Mouse (Mus musculus): Measurements from ENCODE around the gene Lpin2. TPM values are rescaled to one million over a fixed set of nuclear protein-coding genes. Genes with fewer than 3 reads are reported as not detected.
A peak's percentile ranks its signal among the peaks of the same experiment; 100 is the strongest.

The Lpin2 gene
- total and polyA plus RNA-seq, 2 experiments from 2014 or later: 39.5 to 48.9 TPM

DNA sequence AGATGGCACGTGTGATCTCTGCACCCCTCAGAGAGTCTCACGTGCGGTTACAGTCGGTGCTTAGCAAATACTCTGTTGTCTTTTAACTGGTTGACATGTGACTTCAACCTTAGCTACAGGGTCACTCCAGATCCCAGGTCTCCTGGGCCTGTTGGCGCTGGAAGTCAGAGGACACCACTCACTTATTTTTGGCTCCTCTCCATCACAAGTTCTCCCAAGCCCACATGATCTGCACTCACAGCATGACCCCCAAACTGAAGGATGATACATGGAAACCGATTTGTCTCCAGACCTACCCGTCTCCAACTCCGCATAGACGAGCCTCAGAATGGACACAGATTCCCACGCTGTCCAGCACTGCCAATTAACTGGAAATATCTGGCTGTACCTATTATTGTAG is 85.8 kb downstream of the Lpin2 start:
- H3K27me3 ChIP-seq (ENCODE audit: insufficient read depth, low read length): no peaks in the 10 kb centered on the region
- DNase-seq (ENCODE audit: low spot score): no peak
- no peak for ATAC-seq
- H3K27ac ChIP-seq: no peak overlapping the region
- H3K9ac ChIP-seq (replicated peaks; ENCODE audit: low read length): no peak overlapping the region
- H3K4me3 ChIP-seq (ENCODE audit: low read length): no peak overlapping the region
- H3K9me3 ChIP-seq (ENCODE audit: low read length): no peaks in the 10 kb centered on the region
- H3K4me2 ChIP-seq (ENCODE audit: low read depth, low read length): no peak overlapping the region
- no peaks in the 10 kb centered on the region for H3K36me3 ChIP-seq (ENCODE audit: insufficient read depth, low read length)
- 70% methylated on average over 10 of the region's 10 CpGs for WGBS
- H3K4me1 ChIP-seq (ENCODE audit: insufficient read depth, low read length): no peaks in the 10 kb centered on the region
- no peak for TF ChIP-seq CTCF (IDR thresholded peaks at IDR 0.05; ENCODE audit: low read depth)

GRCm38 (mm10) chr17:71268599-71268998 is 86.2 kb downstream of the Lpin2 start:
- Histone ChIP-seq H3K4me3 (ENCODE audit: low read length) (no peak overlapping the region), H3K4me1 (ENCODE audit: insufficient read depth, low read length) (no peaks in the 10 kb centered on the region), H3K9me3 (ENCODE audit: low read length) (no peaks in the 10 kb centered on the region), H3K27me3 (ENCODE audit: insufficient read depth, low read length) (no peaks in the 10 kb centered on the region), H3K4me2 (ENCODE audit: low read depth, low read length) (no peak overlapping the region), H3K27ac (no peak overlapping the region), H3K9ac (replicated peaks; ENCODE audit: low read length) (no peak overlapping the region), H3K36me3 (ENCODE audit: insufficient read depth, low read length) (no peaks in the 10 kb centered on the region)
- ATAC-seq (no peak), DNase-seq (ENCODE audit: low spot score) (no peak)
- no peak for TF ChIP-seq CTCF (IDR thresholded peaks at IDR 0.05; ENCODE audit: low read depth)
- WGBS: 77% methylated on average over 3 of the region's 3 CpGs

DNA sequence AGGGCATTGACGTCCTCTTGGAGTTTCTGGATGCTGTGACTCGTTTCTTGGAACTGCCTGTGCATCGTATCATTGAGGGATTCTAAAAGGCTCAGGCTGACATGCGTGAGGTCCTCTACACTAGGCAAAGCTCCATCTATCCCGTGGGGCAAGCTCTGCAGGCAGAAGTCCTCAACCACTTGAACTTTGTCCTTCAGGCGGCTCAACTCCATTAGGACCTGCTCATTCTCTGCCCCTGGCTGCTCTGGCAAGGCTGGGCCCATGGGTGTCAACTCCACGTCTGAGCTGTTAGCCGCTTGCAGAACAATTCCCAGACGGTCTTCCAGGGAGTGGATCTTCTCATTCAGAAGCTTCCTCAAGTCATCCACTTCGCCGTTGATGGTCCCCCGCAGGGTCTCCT is 91.5 kb downstream of the Lpin2 start:
- ATAC-seq (no peak), DNase-seq (ENCODE audit: low spot score) (no peak)
- Histone ChIP-seq H3K4me1 (ENCODE audit: insufficient read depth, low read length) (no peaks in the 10 kb centered on the region), H3K9ac (replicated peaks; ENCODE audit: low read length) (no peak overlapping the region), H3K4me2 (ENCODE audit: low read depth, low read length) (no peak overlapping the region), H3K27ac (no peak overlapping the region), H3K36me3 (ENCODE audit: insufficient read depth, low read length) (no peaks in the 10 kb centered on the region), H3K4me3 (ENCODE audit: low read length) (no peak overlapping the region), H3K9me3 (ENCODE audit: low read length) (no peaks in the 10 kb centered on the region), H3K27me3 (ENCODE audit: insufficient read depth, low read length) (no peaks in the 10 kb centered on the region)
- no peak for TF ChIP-seq CTCF (IDR thresholded peaks at IDR 0.05; ENCODE audit: low read depth)
- WGBS: 96% methylated on average over 12 of the region's 12 CpGs

GRCm38 (mm10) chr17:71276771-71277170 is 94.4 kb downstream of the Lpin2 start:
- H3K27me3 ChIP-seq (ENCODE audit: insufficient read depth, low read length): no peaks in the 10 kb centered on the region
- H3K36me3 ChIP-seq (ENCODE audit: insufficient read depth, low read length): no peaks in the 10 kb centered on the region
- DNase-seq (ENCODE audit: low spot score): no peak
- no peak for ATAC-seq
- H3K4me2 ChIP-seq (ENCODE audit: low read depth, low read length): no peak overlapping the region
- no peak for TF ChIP-seq CTCF (IDR thresholded peaks at IDR 0.05; ENCODE audit: low read depth)
- H3K9ac ChIP-seq (replicated peaks; ENCODE audit: low read length): no peak overlapping the region
- no peak overlapping the region for H3K4me3 ChIP-seq (ENCODE audit: low read length)
- H3K4me1 ChIP-seq (ENCODE audit: insufficient read depth, low read length): no peaks in the 10 kb centered on the region
- 88% methylated on average over 10 of the region's 10 CpGs for WGBS
- no peak overlapping the region for H3K27ac ChIP-seq
- no peaks in the 10 kb centered on the region for H3K9me3 ChIP-seq (ENCODE audit: low read length)

DNA sequence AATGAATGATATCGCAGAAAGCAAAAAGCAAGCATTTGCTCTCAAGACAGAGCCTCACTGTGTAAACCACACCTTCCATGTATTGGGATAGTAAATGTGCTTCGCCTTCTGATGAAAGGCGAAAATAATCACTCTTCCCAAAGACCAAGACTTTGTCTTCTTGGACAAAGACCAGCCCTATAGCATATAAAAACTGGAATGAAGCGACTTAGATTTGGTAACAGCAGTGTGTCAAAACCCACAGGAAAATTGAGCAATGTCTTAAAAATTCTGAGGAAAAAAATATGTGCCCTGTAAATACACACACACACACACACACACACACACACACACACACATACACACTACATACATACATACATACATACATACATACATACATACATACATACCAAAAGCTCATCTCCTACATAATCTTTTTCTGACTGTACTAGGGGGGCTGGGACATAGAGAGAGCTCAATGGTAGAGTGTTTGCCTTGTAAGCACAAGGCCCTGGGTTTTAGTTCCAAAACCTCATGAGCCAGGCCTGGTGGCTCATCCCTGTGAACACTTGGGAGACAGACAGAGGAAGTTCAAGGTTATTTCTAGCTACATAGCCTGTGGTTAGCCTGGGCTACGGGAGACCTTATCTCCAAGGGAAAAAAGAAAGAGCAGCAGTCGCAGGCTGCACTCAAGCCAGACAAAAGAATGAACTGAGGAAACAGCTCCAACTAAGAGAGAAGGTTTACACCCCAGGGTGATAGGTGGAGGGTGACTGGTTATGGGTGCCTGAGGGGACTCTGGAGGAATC is 95.5 kb downstream of the Lpin2 start:
- ATAC-seq (no peak), DNase-seq (ENCODE audit: low spot score) (no peak)
- H3K9me3 ChIP-seq (ENCODE audit: low read length): no peaks in the 10 kb centered on the region
- H3K4me2 ChIP-seq (ENCODE audit: low read depth, low read length): no peak overlapping the region
- TF ChIP-seq CTCF (IDR thresholded peaks at IDR 0.05; ENCODE audit: low read depth): no peak
- no peak overlapping the region for H3K9ac ChIP-seq (replicated peaks; ENCODE audit: low read length)
- no peaks in the 10 kb centered on the region for H3K4me1 ChIP-seq (ENCODE audit: insufficient read depth, low read length)
- H3K27ac ChIP-seq: no peak overlapping the region
- H3K36me3 ChIP-seq (ENCODE audit: insufficient read depth, low read length): no peaks in the 10 kb centered on the region
- no peak overlapping the region for H3K4me3 ChIP-seq (ENCODE audit: low read length)
- 91% methylated on average over 6 of the region's 6 CpGs for WGBS
- no peaks in the 10 kb centered on the region for H3K27me3 ChIP-seq (ENCODE audit: insufficient read depth, low read length)

GRCm38 (mm10) chr17:71282716-71283115 is 100.4 kb downstream of the Lpin2 start:
- no peak overlapping the region for H3K4me3 ChIP-seq (ENCODE audit: low read length)
- no peak for DNase-seq (ENCODE audit: low spot score)
- no peaks in the 10 kb centered on the region for H3K4me1 ChIP-seq (ENCODE audit: insufficient read depth, low read length)

GRCm38 (mm10) chr17:71283237-71283636 is 100.9 kb downstream of the Lpin2 start:
- peak; percentile 80 for ATAC-seq
- no peak overlapping the region for H3K9ac ChIP-seq (replicated peaks; ENCODE audit: low read length)
- no peak overlapping the region for H3K4me2 ChIP-seq (ENCODE audit: low read depth, low read length)
- 52% methylated on average over 4 of the region's 4 CpGs for WGBS
- H3K27ac ChIP-seq: no peak overlapping the region
- H3K36me3 ChIP-seq (ENCODE audit: insufficient read depth, low read length): no peaks in the 10 kb centered on the region
- H3K4me1 ChIP-seq (ENCODE audit: insufficient read depth, low read length): no peaks in the 10 kb centered on the region
- H3K27me3 ChIP-seq (ENCODE audit: insufficient read depth, low read length): no peaks in the 10 kb centered on the region
- DNase-seq (ENCODE audit: low spot score): peak; percentile 44
- H3K4me3 ChIP-seq (ENCODE audit: low read length): no peak overlapping the region
- no peak for TF ChIP-seq CTCF (IDR thresholded peaks at IDR 0.05; ENCODE audit: low read depth)
- H3K9me3 ChIP-seq (ENCODE audit: low read length): no peaks in the 10 kb centered on the region

More at GRCm38 (mm10) chr17:71282716-71283115, 100.4 kb downstream of the Lpin2 start:
- Histone ChIP-seq H3K27ac (no peak overlapping the region), H3K27me3 (ENCODE audit: insufficient read depth, low read length) (no peaks in the 10 kb centered on the region), H3K36me3 (ENCODE audit: insufficient read depth, low read length) (no peaks in the 10 kb centered on the region), H3K9ac (replicated peaks; ENCODE audit: low read length) (no peak overlapping the region), H3K4me2 (ENCODE audit: low read depth, low read length) (no peak overlapping the region), H3K9me3 (ENCODE audit: low read length) (no peaks in the 10 kb centered on the region)
- no peak for TF ChIP-seq CTCF (IDR thresholded peaks at IDR 0.05; ENCODE audit: low read depth)
- no peak for ATAC-seq
- 87% methylated on average over 9 of the region's 9 CpGs for WGBS

Measured in hindbrain, postnatal 0 days (tissue).